In the genomic region with DNA sequence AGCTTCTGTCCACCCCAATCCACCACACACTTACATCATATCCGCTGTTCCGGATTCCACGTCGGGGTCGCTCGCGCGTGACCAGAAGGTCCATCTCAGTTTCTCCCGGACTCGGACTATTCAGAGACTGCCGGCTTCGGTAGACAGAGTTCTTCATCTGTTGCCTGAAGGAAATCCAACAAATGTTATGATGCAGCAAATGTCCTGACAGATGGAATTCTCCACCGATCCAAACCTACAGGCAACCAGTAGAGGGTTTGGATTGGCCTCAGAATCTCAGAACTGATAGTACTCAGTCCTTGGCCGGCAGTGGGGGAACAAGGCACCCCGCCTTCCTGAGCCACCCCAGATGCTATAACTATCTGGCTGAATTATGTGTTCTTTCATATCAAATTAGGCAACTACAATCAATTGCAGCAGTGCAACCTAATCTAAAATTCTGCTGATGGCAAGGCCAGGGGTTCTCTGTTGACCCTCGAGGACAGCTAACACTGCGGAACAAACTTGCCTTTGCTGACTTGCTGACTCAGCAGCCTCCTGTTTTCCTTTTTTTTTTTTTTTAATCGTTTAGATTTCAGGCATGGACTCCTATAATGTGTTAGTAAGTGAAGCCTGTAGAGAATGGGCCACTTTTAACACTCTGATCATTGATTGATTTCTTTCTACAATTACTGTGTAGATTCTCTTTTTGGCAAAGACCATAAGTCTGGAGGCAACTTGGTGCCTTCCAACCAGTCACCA, we compare ENCODE assay signal across 24 mouse cellular contexts.
DNase-seq lines count a peak whose midpoint lies in the region; ATAC-seq and TF ChIP-seq lines count a peak whose summit lies in the region.
"Had no signal": no experiment of that assay in that cellular context is flagged by ENCODE, and none has a peak within 500 bp of the region (broad histone marks: within the 10 kb centered on the region; RNA-seq: fewer than 3 reads in every experiment).

No protein-coding gene starts in this region.

- no peak for ATAC-seq in forebrain, embryonic 11.5 days (replicated peaks; ENCODE audit: low FRiP score)
- no peak for ATAC-seq in forebrain, embryonic 13.5 days
- ATAC-seq in hindbrain, postnatal 0 days = no peak
- ATAC-seq: activated CD4-positive, CD25-positive, alpha-beta regulatory T cell, adult 4 months; forebrain, embryonic 14.5 days; intestine, embryonic 15.5 days; Patski had no signal

- H3K27me3 ChIP-seq in forebrain, embryonic 11.5 days (ENCODE audit: control insufficient read depth, insufficient read depth, low read length) = no peaks in the 10 kb centered on the region
- no peaks in the 10 kb centered on the region for H3K27me3 ChIP-seq in forebrain, embryonic 13.5 days
- no peaks in the 10 kb centered on the region for H3K27me3 ChIP-seq in hindbrain, postnatal 0 days (ENCODE audit: insufficient read depth, low read length)
- H3K27me3 ChIP-seq: hindbrain, embryonic 12.5 days; intestine, embryonic 15.5 days; neural tube, embryonic 12.5 days had no signal

- no peaks in the 10 kb centered on the region for H3K36me3 ChIP-seq in forebrain, embryonic 11.5 days (ENCODE audit: control insufficient read depth, insufficient read depth, low read length)
- H3K36me3 ChIP-seq in forebrain, embryonic 13.5 days (ENCODE audit: poor library complexity, severe bottlenecking) = no peaks in the 10 kb centered on the region
- H3K36me3 ChIP-seq in hindbrain, postnatal 0 days (ENCODE audit: insufficient read depth, low read length) = 0 out of 2 replicates have a peak, but pooled peaks cover 3% of the 10 kb centered on the region
- H3K36me3 ChIP-seq: hindbrain, embryonic 12.5 days; intestine, embryonic 15.5 days; limb, embryonic 10.5 days; neural tube, embryonic 12.5 days had no signal

- WGBS in forebrain, embryonic 11.5 days = 93% methylated on average over 18 of the region's 18 CpGs
- 94% methylated on average over 18 of the region's 18 CpGs for WGBS in forebrain, embryonic 13.5 days
- 87% methylated on average over 18 of the region's 18 CpGs for WGBS in hindbrain, postnatal 0 days

- peak; percentile 21 for DNase-seq in forebrain, embryonic 11.5 days (ENCODE audit: low spot score)
- DNase-seq in cerebellum, adult 11-12 months = peak; percentile 85
- peak; percentile 71 to 72 for DNase-seq in cerebellum, postnatal 25 days
- DNase-seq in layer of hippocampus, postnatal 14 days (ENCODE audit: low spot score in 2 of 2) = peak; percentile 57 to 86
- DNase-seq in embryo, embryonic 9.5 days (ENCODE audit: extremely low spot score) = no peak
- no peak for DNase-seq in heart, adult 9 months (ENCODE audit: low spot score in 2 of 2)
- no peak for DNase-seq in hindbrain, postnatal 0 days (ENCODE audit: low spot score)
- DNase-seq: adrenal gland, postnatal 14 days; gastrocnemius, adult 2 months; heart, adult 2 months; lung, adult 2 months; lung, postnatal 4 days; right cerebral cortex, postnatal 14 days; thymus, postnatal 25 days had no signal

- no peak overlapping the region for H3K9ac ChIP-seq in forebrain, embryonic 11.5 days (ENCODE audit: low read length)
- H3K9ac ChIP-seq in forebrain, embryonic 13.5 days = no peak overlapping the region
- H3K9ac ChIP-seq in hindbrain, postnatal 0 days (replicated peaks; ENCODE audit: low read length) = no peak overlapping the region
- H3K9ac ChIP-seq: hindbrain, embryonic 12.5 days; intestine, embryonic 15.5 days; neural tube, embryonic 12.5 days had no signal

- no peak overlapping the region for H3K27ac ChIP-seq in forebrain, embryonic 11.5 days (ENCODE audit: low read depth, low read length)
- H3K27ac ChIP-seq in forebrain, embryonic 13.5 days = no peak overlapping the region
- no peak overlapping the region for H3K27ac ChIP-seq in hindbrain, postnatal 0 days
- H3K27ac ChIP-seq: gastrocnemius, adult 2 months; heart, adult 2 months; hindbrain, embryonic 12.5 days; intestine, embryonic 15.5 days; limb, embryonic 10.5 days; neural tube, embryonic 12.5 days had no signal

- H3K9me3 ChIP-seq in forebrain, embryonic 11.5 days (ENCODE audit: control insufficient read depth, low read length) = no peaks in the 10 kb centered on the region
- H3K9me3 ChIP-seq in forebrain, embryonic 13.5 days (replicated peaks) = no peaks in the 10 kb centered on the region
- no peaks in the 10 kb centered on the region for H3K9me3 ChIP-seq in hindbrain, postnatal 0 days (ENCODE audit: low read length)
- H3K9me3 ChIP-seq: hindbrain, embryonic 12.5 days; intestine, embryonic 15.5 days; limb, embryonic 10.5 days; neural tube, embryonic 12.5 days had no signal

- H3K4me1 ChIP-seq in forebrain, embryonic 11.5 days (replicated peaks; ENCODE audit: control insufficient read depth, insufficient read depth, low read length) = no peaks in the 10 kb centered on the region
- no peaks in the 10 kb centered on the region for H3K4me1 ChIP-seq in forebrain, embryonic 13.5 days
- H3K4me1 ChIP-seq in hindbrain, postnatal 0 days (ENCODE audit: insufficient read depth, low read length) = no peaks in the 10 kb centered on the region
- H3K4me1 ChIP-seq: hindbrain, embryonic 12.5 days; intestine, embryonic 15.5 days; neural tube, embryonic 12.5 days had no signal

- TF ChIP-seq CTCF in hindbrain, postnatal 0 days (IDR thresholded peaks at IDR 0.05; ENCODE audit: low read depth) = no peak

- no peak overlapping the region for H3K4me2 ChIP-seq in forebrain, embryonic 11.5 days (ENCODE audit: low read depth, low read length, severe bottlenecking)
- H3K4me2 ChIP-seq in forebrain, embryonic 13.5 days = no peak overlapping the region
- no peak overlapping the region for H3K4me2 ChIP-seq in hindbrain, postnatal 0 days (ENCODE audit: low read depth, low read length)
- H3K4me2 ChIP-seq: hindbrain, embryonic 12.5 days; intestine, embryonic 15.5 days; liver, embryonic 11.5 days; midbrain, embryonic 11.5 days; neural tube, embryonic 12.5 days had no signal

- H3K4me3 ChIP-seq in forebrain, embryonic 11.5 days (ENCODE audit: low read depth, low read length) = no peak overlapping the region
- no peak overlapping the region for H3K4me3 ChIP-seq in forebrain, embryonic 13.5 days
- no peak overlapping the region for H3K4me3 ChIP-seq in hindbrain, postnatal 0 days (ENCODE audit: low read length)
- H3K4me3 ChIP-seq: gastrocnemius, adult 2 months; heart, adult 2 months; hindbrain, embryonic 12.5 days; intestine, embryonic 15.5 days; limb, embryonic 10.5 days; neural tube, embryonic 12.5 days had no signal

Comparison
In these comparisons a context has a peak if more than half of its experiments do, and no peak if none do; other contexts are left out.
1. DNase-seq: peak in forebrain, embryonic 11.5 days (single experiment), cerebellum, adult 11-12 months (single experiment), cerebellum, postnatal 25 days (2 of 2) and layer of hippocampus, postnatal 14 days (2 of 2); none in embryo, embryonic 9.5 days (single experiment), heart, adult 9 months (0 of 2) and hindbrain, postnatal 0 days (single experiment).